Mouse (Mus musculus) forebrain, embryonic 16.5 days (tissue): Measurements from ENCODE around the gene Inpp5a. TPM values are rescaled to one million over a fixed set of nuclear protein-coding genes. Genes with fewer than 3 reads are reported as not detected.
A peak's percentile ranks its signal among the peaks of the same experiment; 100 is the strongest.

Experiments used
- ATAC-seq: fragments of 200-750 bp; cut with Nextera tagmentation; 2 replicates; pipeline ENCODE4 v1.8.0; 2017; ENCODE audit warnings: mild to moderate bottlenecking, moderate library complexity
- H3K27ac ChIP-seq: fragments of 300-500 bp; sonication (generic); 2 replicates; pipeline ENCODE4 v1.5.1; 2014; ENCODE audit warnings: low read length, control low read depth
- H3K27me3 ChIP-seq: fragments of 300-500 bp; sonication (generic); replicated peaks from 2 replicates; pipeline ENCODE4 v1.6.1; 2014; ENCODE audit warnings: low read length; ENCODE audit not compliant: control insufficient read depth, insufficient read depth
- H3K36me3 ChIP-seq: fragments of 300-500 bp; sonication (generic); 2 replicates; pipeline ENCODE4 v1.6.1; 2014; ENCODE audit not compliant: control insufficient read depth, insufficient read depth
- H3K4me1 ChIP-seq: fragments of 300-500 bp; sonication (generic); replicated peaks from 2 replicates; pipeline ENCODE4 v1.6.1; 2014; ENCODE audit warnings: low read length; ENCODE audit not compliant: control insufficient read depth, insufficient read depth
- H3K4me2 ChIP-seq: fragments of 300-500 bp; sonication (generic); 2 replicates; pipeline ENCODE4 v1.6.1; 2014; ENCODE audit warnings: mild to moderate bottlenecking, low read length, control low read depth
- H3K4me3 ChIP-seq: fragments of 300-500 bp; sonication (generic); replicated peaks from 2 replicates; pipeline ENCODE4 v1.5.1; 2014; ENCODE audit warnings: mild to moderate bottlenecking, low read length, control low read depth
- H3K9ac ChIP-seq: fragments of 300-500 bp; sonication (generic); replicated peaks from 2 replicates; pipeline ENCODE4 v1.6.1; 2014; ENCODE audit warnings: low read depth, low read length, control low read depth
- H3K9me3 ChIP-seq: fragments of 300-500 bp; sonication (generic); 2 replicates; pipeline ENCODE4 v1.6.1; 2016; ENCODE audit warnings: low read length; ENCODE audit not compliant: control insufficient read depth
- WGBS: fragments of 180-500 bp; shearing (Covaris S2); extraction: QIAGEN DNeasy Blood & Tissue Kit; methylation state at CpG from one replicate; pipeline ENCODE4 v1.1.7; 2014; 5-methylcytosine and 5-hydroxymethylcytosine counted together
- polyA plus RNA-seq: library from polyadenylated mRNA; unstranded; fragments of >200 nt; fragmentation: Nextera tagmentation; extraction: Ambion mirVana; gene quantifications from 2 replicates; pipeline ENCODE4 v1.2.1, GENCODE M21; 2015

The Inpp5a gene
- polyA plus RNA-seq, 1 experiment from 2014 or later = 11.2 TPM

- no peaks in the 10 kb centered on the region for H3K9me3 ChIP-seq
- ATAC-seq = peak; percentile 61
- 0 out of 2 replicates have a peak overlapping the region, but pooled peaks have one; percentile 4 for H3K27ac ChIP-seq
- 60% methylated on average over 14 of the region's 14 CpGs for WGBS
- H3K27me3 ChIP-seq = no peaks in the 10 kb centered on the region
- H3K4me1 ChIP-seq = peaks cover 18% of the 10 kb centered on the region
- no peak overlapping the region for H3K4me3 ChIP-seq
- H3K4me2 ChIP-seq = no peak overlapping the region
- H3K36me3 ChIP-seq = no peaks in the 10 kb centered on the region
- no peak overlapping the region for H3K9ac ChIP-seq
Observed at GRCm38 (mm10) chr7:139368722-139369380, 20.1 kb upstream of the Inpp5a start.

- 92% methylated on average over 6 of the region's 6 CpGs for WGBS
Observed at GRCm38 (mm10) chr7:139369501-139370088, 19.3 kb upstream of the Inpp5a start.

GRCm38 (mm10) chr7:139371389-139371788, 17.5 kb upstream of the Inpp5a start:
- Histone ChIP-seq H3K4me1 (peaks cover 9% of the 10 kb centered on the region; the same call in 1 of the 2 replicates), H3K27ac (no peak overlapping the region)

More at GRCm38 (mm10) chr7:139369501-139370088, 19.3 kb upstream of the Inpp5a start:
- no peak overlapping the region for H3K4me2 ChIP-seq
- no peak overlapping the region for H3K27ac ChIP-seq
- no peak overlapping the region for H3K4me3 ChIP-seq
- ATAC-seq = no peak
- no peaks in the 10 kb centered on the region for H3K9me3 ChIP-seq
- peaks cover 11% of the 10 kb centered on the region for H3K4me1 ChIP-seq
- H3K9ac ChIP-seq = no peak overlapping the region
- H3K27me3 ChIP-seq = no peaks in the 10 kb centered on the region
- H3K36me3 ChIP-seq = no peaks in the 10 kb centered on the region

GRCm38 (mm10) chr7:139377381-139377780, 11.5 kb upstream of the Inpp5a start:
- no peaks in the 10 kb centered on the region for H3K36me3 ChIP-seq
- no peaks in the 10 kb centered on the region for H3K9me3 ChIP-seq
- no peak overlapping the region for H3K9ac ChIP-seq
- H3K4me1 ChIP-seq = no peaks in the 10 kb centered on the region
- H3K4me2 ChIP-seq = no peak overlapping the region
- H3K4me3 ChIP-seq = no peak overlapping the region
- H3K27me3 ChIP-seq = no peaks in the 10 kb centered on the region
- no peak overlapping the region for H3K27ac ChIP-seq
- ATAC-seq = no peak
- WGBS = 85% methylated on average over 7 of the region's 7 CpGs

More at GRCm38 (mm10) chr7:139371389-139371788, 17.5 kb upstream of the Inpp5a start:
- no peak overlapping the region for H3K9ac ChIP-seq
- no peaks in the 10 kb centered on the region for H3K9me3 ChIP-seq
- H3K4me2 ChIP-seq = no peak overlapping the region
- no peaks in the 10 kb centered on the region for H3K27me3 ChIP-seq
- ATAC-seq = no peak
- H3K36me3 ChIP-seq = no peaks in the 10 kb centered on the region
- H3K4me3 ChIP-seq = no peak overlapping the region

GRCm38 (mm10) chr7:139378355-139378754, 10.6 kb upstream of the Inpp5a start:
- Histone ChIP-seq H3K36me3 (no peaks in the 10 kb centered on the region), H3K9me3 (no peaks in the 10 kb centered on the region), H3K27ac (no peak overlapping the region), H3K4me3 (no peak overlapping the region), H3K4me1 (no peaks in the 10 kb centered on the region), H3K9ac (no peak overlapping the region), H3K4me2 (no peak overlapping the region), H3K27me3 (no peaks in the 10 kb centered on the region)
- 91% methylated on average over 3 of the region's 3 CpGs for WGBS
- ATAC-seq = no peak

GRCm38 (mm10) chr7:139379745-139380144, 9.2 kb upstream of the Inpp5a start:
- ATAC-seq = no peak
- WGBS = 73% methylated on average over 2 of the region's 2 CpGs
- H3K9me3 ChIP-seq = no peaks in the 10 kb centered on the region

GRCm38 (mm10) chr7:139380225-139380624, 8.7 kb upstream of the Inpp5a start:
- H3K4me1 ChIP-seq = no peaks in the 10 kb centered on the region
- H3K27me3 ChIP-seq = no peaks in the 10 kb centered on the region
- H3K36me3 ChIP-seq = no peaks in the 10 kb centered on the region
- WGBS = 79% methylated on average over 4 of the region's 4 CpGs
- H3K9ac ChIP-seq = no peak overlapping the region
- H3K4me2 ChIP-seq = no peak overlapping the region
- H3K4me3 ChIP-seq = no peak overlapping the region
- no peak overlapping the region for H3K27ac ChIP-seq
- no peak for ATAC-seq
- H3K9me3 ChIP-seq = no peaks in the 10 kb centered on the region

More at GRCm38 (mm10) chr7:139379745-139380144, 9.2 kb upstream of the Inpp5a start:
- Histone ChIP-seq H3K9ac (no peak overlapping the region), H3K4me2 (no peak overlapping the region), H3K4me3 (no peak overlapping the region), H3K36me3 (no peaks in the 10 kb centered on the region), H3K27me3 (no peaks in the 10 kb centered on the region), H3K4me1 (no peaks in the 10 kb centered on the region), H3K27ac (no peak overlapping the region)

GRCm38 (mm10) chr7:139381877-139382276, 7.0 kb upstream of the Inpp5a start:
- H3K4me1 ChIP-seq = 0 out of 2 replicates have a peak, but pooled peaks cover 3% of the 10 kb centered on the region
- no peaks in the 10 kb centered on the region for H3K27me3 ChIP-seq
- H3K9ac ChIP-seq = no peak overlapping the region
- no peaks in the 10 kb centered on the region for H3K9me3 ChIP-seq
- H3K36me3 ChIP-seq = no peaks in the 10 kb centered on the region
- H3K27ac ChIP-seq = no peak overlapping the region
- H3K4me2 ChIP-seq = no peak overlapping the region
- H3K4me3 ChIP-seq = no peak overlapping the region
- ATAC-seq = no peak
- WGBS = 80% methylated on average over 2 of the region's 2 CpGs

- WGBS = 92% methylated on average over 2 of the region's 2 CpGs
- Histone ChIP-seq H3K4me1 (peaks cover 6% of the 10 kb centered on the region), H3K27me3 (no peaks in the 10 kb centered on the region), H3K9me3 (no peaks in the 10 kb centered on the region), H3K4me2 (no peak overlapping the region), H3K4me3 (no peak overlapping the region), H3K27ac (no peak overlapping the region), H3K36me3 (no peaks in the 10 kb centered on the region), H3K9ac (no peak overlapping the region)
- no peak for ATAC-seq
Observed at GRCm38 (mm10) chr7:139382796-139383195, 6.1 kb upstream of the Inpp5a start.
